Mouse (Mus musculus) urinary bladder, adult 2 months (tissue): ENCODE measurements around the gene Gm4981. TPM values are rescaled to one million over a fixed set of nuclear protein-coding genes. Genes with fewer than 3 reads are reported as not detected.
"Not testable (repeated sequence)": the region's sequence is repeated elsewhere in the genome, so short reads cannot be mapped to it uniquely, and the experiment has no call there.

ENCODE experiments used
- DNase-seq: peaks from one replicate; pipeline ENCODE4 v3.0.0; 2022; ENCODE audit warnings: low spot score
- polyA plus RNA-seq: library from polyadenylated mRNA; depleted of rRNA; stranded (reverse); fragments of >200 nt; gene quantifications from 2 replicates; pipeline ENCODE4 v1.2.3, GENCODE M21; 2012; rRNA removed

Gene Gm4981
- not detected in 2 replicates for polyA plus RNA-seq

DNA sequence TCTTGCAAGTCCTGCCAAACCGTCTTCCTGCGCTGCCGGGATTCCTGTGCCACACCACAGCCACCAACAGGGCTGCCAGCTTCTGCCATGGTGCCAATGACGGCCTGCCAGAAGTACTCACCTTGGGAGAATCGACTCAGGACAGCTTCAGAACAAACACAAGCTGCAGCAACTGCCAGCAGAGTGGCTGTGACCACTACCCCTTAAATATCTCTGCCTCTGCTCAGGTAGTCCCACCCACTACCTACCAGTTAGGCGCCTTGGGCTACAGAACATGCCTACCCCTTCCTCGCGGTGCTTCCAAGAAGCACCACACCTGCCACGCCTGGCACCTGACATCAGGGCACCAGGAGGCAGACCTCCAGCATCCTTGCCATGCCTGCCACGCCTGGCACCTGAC lies at the start of gene Gm4981:
TSS of gene Gm4981 (minus strand) at position 89 of the 400 bp plus-strand sequence.
- DNase-seq = no peak

- no peak for DNase-seq
Observed at GRCm38 (mm10) chr10:58282238-58282637, 45.7 kb upstream of the Gm4981 start.

GRCm38 (mm10) chr10:58258466-58258865 lies 22.0 kb upstream of the Gm4981 start:
- no peak for DNase-seq

DNA sequence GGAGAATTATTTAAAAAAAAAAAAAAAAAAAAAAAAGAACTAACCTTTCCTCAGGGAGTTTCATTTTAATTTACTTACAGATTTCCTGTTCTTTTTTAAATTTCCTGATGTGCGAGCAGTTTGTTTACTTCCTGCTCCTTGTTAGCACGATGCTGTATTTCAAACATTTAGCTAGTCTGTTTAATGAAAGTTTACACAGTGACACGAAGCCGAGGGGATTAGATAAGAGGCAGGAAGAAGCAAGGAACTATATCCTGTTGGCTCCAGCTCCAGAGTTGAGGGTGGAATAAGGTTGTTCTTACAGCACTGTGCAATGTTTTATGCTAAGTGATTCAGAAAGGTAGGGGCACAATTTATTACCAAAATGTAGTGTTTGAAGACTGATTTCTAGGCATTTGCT lies 19.5 kb upstream of the Gm4981 start:
- DNase-seq = no peak

GRCm38 (mm10) chr10:58255213-58255892 lies 18.9 kb upstream of the Gm4981 start, which contains the start of gene Gcc2:
Gene Gcc2 (plus strand): TSS chr10:58255497.
- peak; percentile 79 for DNase-seq

DNA sequence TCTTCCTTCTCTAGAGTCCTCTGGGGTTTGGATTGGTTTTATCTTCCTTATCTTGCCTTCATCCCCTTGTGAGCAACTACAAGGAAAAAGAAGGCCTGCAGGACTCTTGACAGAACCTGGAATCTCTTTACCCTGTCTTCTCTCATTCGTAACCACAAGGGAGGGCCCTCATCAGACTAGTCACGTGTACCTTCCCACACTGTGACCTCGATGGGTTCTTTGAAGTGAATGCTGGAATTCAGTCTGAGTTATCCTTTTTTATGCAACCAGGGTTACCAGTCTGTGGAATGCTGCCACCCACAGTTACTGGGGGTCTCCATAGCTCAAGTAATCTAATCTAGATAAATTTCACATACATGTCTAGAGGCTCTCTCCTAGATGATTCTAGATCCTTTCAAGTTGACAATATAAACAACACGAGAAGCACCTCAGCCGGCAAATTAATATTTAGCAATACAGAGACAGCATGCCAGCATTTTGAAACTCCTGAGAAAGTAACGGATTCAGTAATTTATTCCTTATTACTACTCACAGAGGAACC lies 18.2 kb upstream of the Gm4981 start:
- DNase-seq = no peak

DNA sequence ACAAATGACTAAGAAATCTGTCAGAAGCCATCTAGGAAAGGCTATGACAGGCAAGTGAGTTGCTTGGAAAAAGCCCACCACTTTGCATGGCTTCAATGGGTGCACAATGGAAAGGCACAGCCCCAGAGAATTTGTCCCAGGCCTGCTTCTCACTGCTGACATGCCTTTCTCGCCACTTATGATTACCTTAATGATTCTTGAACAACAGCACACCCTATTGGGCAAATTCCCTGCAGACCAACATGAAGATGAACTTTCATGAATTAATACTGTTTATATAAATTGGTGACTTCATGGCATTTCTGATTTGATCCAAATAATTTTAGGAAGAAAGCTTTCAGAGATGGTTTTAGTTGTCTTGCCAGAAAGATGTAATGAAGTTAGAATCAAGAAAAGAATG lies 13.0 kb upstream of the Gm4981 start:
- no peak for DNase-seq

DNA sequence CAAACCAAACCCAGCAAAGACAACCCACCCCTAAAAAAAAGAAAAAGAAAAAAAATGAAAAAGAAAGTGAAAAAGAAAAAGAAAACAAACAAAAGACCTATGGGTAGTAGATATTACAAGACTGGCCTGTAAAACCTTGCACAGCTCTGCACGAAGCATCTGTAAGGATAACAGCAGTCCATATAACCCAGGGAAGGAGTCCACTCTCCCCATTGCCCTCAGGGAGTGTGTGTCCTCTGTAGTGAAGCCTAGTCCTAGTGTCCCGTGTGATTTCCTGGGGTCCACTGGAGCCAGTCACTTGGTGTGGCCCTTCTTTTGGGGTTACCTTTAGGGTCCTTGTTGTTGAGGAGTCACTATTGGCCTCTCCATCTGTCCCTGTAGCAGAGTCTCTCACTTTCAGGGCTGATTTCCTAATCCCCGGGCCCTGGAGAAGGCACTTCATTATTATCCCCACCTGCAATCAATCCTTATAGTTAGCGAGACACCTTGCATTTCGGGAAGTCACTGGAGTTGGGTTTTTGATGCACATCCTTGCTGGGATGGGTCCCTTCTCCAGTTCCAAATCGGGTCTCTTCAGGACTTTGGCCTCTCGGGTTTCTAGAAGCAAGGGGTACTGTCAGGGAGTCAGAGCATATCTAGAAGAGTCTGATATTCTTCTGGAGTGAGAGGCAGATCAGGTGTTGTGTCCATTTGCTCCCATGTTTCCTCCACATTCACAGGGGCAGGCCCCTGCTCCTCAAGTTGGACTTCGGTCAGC lies 2.7 kb upstream of the Gm4981 start:
- peak; percentile 86 for DNase-seq

DNA sequence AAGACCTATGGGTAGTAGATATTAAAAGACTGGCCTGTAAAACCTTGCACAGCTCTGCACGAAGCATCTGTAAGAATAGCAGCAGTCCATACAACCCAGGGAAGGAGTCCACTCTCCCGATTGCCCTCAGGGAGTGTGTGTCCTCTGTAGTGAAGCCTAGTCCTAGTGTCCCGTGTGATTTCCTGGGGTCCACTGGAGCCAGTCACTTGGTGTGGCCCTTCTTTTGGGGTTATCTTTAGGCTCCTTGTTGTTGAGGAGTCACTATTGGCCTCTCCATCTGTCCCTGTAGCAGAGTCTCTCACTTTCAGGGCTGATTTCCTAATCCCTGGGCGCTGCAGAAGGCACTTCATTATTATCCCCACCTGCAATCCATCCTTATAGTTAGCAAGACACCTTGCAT lies 1.5 kb downstream of the Gm4981 start:
- peak; percentile 55 for DNase-seq

GRCm38 (mm10) chr10:58233740-58234121 lies 2.8 kb downstream of the Gm4981 start:
- not testable (repeated sequence) for DNase-seq

GRCm38 (mm10) chr10:58233054-58233739 lies 3.3 kb downstream of the Gm4981 start:
- peak; percentile 58 for DNase-seq

DNA sequence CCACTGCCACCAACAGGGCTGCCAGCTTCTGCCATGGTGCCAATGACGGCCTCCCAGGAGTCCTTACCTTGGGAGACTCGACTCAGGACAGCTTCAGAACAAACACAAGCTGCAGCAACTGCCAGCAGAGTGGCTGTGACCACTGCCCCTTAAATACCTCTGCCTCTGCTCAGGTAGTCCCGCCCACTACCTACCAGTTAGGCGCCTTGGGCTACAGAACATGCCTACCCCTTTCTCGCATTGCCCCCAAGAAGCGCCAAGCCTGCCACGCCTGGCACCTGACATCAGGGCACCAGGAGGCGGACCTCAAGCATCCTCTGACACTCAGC lies 3.9 kb downstream of the Gm4981 start, which contains the start of gene Duxf3:
TSS of gene Duxf3 (minus strand) at position 35 of the 329 bp plus-strand sequence.
- DNase-seq = peak; percentile 56

DNA sequence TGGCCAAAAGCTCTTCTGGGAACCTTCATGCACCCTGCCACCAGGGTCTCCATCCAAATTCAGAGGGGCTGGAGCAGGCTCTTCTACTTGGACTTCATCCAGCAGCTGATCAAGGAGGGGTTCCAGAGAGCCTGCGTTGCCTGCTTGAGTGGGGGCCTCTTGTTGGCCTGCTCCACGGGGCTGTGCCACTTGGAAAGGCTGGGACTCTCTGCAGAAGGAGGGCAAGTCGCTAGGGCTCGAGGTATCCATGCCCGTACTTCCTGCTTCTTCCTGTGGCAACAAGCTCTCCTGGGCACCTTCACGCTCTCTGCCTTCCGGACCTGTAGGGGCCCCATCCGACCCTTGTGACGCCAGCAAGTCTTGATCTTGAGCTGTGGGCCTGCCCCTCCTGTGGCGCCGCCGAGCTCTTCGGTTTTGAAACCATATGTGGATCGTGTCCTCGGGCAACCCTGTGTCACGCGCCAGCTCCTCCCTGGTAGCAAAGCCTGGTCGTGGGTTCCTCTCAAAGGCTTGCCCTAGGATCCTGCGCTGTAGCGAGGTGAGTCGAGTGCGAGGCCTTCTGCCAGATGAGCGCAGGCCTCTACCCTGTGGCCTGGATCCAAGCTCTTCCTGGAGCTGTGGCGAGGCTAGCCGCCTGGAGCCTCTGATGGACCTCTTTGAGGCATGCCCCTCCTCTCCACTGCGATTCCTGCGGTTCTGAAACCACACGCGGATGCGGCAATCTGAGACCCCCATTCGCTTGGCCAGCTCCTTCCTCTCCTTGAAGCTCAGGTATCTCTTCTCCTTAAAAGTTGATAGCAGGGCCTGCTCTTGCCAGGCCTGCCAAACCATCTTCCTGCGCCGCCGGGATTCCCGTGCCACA lies 4.5 kb downstream of the Gm4981 start:
- peak; percentile 99 for DNase-seq

GRCm38 (mm10) chr10:58231088-58231487 lies 5.4 kb downstream of the Gm4981 start:
- DNase-seq = peak; percentile 71

DNA sequence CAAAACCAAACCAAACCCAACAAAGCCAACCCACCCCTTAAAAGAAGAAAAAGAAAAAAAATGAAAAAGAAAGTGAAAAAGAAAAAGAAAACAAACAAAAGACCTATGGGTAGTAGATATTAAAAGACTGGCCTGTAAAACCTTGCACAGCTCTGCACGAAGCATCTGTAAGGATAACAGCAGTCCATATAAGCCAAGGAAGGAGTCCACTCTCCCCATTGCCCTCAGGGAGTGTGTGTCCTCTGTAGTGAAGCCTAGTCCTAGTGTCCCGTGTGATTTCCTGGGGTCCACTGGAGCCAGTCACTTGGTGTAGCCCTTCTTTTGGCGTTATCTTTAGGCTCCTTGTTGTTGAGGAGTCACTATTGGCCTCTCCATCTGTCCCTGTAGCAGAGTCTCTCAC lies 6.5 kb downstream of the Gm4981 start:
- DNase-seq = not testable (repeated sequence)

GRCm38 (mm10) chr10:58227798-58228197 lies 8.7 kb downstream of the Gm4981 start:
- DNase-seq = peak; percentile 77

GRCm38 (mm10) chr10:58226357-58226756 lies 10.1 kb downstream of the Gm4981 start:
- DNase-seq = not testable (repeated sequence)

DNA sequence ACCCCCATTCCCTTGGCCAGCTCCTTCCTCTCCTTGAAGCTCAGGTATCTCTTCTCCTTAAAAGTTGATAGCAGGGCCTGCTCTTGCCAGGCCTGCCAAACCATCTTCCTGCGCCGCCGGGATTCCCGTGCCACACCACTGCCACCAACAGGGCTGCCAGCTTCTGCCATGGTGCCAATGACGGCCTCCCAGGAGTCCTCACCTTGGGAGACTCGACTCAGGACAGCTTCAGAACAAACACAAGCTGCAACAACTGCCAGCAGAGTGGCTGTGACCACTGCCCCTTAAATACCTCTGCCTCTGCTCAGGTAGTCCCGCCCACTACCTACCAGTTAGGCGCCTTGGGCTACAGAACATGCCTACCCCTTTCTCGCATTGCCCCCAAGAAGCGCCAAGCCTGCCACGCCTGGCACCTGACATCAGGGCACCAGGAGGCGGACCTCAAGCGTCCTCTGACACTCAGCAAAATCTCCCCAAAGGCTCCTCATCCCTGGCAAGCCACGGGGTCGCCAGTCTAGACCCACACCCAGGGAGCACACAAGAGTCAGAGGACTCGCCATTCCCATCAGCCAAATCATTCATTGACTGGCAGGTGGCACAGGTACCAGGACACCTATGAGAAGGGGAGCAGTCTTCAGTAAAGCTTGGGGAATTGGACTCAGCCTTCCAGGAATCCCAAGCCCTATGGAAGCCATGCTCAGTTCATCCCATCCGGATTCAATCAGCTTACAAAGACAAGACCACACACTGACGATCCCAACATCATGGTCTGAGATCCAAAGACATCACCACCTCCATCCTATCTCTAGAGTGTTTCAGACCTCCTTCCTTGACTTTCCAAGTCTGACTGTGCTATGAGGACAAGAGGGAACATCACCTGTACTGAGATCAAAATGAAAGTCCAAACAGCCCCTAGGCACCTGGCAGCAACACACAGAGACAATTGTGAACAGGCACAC lies 11.4 kb downstream of the Gm4981 start, which contains the start of gene AW822073:
TSS of gene AW822073 (minus strand) at position 104 of the 959 bp plus-strand sequence.
- DNase-seq = peak; percentile 72

DNA sequence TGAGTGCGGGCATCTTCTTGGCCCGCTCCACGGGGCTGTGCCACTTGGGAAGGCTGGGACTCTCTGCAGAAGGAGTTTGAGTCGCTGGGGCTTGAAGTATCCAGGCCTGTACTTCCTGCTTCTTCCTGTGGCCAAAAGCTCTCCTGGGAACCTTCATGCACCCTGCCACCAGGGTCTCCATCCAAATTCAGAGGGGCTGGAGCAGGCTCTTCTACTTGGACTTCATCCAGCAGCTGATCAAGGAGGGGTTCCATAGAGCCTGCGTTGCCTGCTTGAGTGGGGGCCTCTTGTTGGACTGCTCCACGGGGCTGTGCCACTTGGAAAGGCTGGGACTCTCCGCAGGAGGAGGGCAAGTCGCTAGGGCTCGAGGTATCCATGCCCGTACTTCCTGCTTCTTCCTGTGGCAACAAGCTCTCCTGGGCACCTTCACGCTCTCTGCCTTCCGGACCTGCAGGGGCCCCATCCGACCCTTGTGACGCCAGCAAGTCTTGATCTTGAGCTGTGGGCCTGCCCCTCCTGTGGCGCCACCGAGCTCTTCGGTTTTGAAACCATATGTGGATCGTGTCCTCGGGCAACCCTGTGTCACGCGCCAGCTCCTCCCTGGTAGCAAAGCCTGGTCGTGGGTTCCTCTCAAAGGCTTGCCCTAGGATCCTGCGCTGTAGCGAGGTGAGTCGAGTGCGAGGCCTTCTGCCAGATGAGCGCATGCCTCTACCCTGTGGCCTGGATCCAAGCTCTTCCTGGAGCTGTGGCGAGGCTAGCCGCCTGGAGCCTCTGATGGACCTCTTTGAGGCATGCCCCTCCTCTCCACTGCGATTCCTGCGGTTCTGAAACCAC lies 12.3 kb downstream of the Gm4981 start:
- DNase-seq = peak; percentile 94
